12 mouse cellular contexts compared by ENCODE assay signal in the genomic region with DNA sequence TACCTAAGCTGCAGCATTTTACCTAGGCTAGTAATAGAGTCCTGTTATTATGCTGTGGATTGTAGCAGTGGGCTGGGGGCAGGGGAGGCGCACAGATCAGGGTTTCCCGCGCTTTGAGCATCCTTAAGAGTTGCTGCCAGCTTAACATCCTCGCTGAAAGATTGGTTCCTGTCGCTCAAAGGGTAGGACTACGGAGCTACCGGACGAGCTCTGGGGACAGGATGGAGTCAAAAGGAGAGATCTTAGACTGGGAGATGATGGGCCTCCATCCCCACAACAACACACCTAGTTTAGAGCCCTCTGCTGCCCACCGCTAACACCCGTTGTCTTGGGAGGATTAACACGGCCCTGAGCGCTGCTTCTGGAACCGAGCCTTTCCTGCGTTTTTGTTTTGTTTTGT.
DNase-seq lines count a peak whose midpoint lies in the region; ATAC-seq and TF ChIP-seq lines count a peak whose summit lies in the region.
"Had no signal": no experiment of that assay in that cellular context is flagged by ENCODE, and none has a peak within 500 bp of the region (broad histone marks: within the 10 kb centered on the region; RNA-seq: fewer than 3 reads in every experiment).

No protein-coding gene starts in this region.

- H3K4me3 ChIP-seq in cortical plate, adult 2 months (ENCODE audit: insufficient read depth, low read length): peak overlapping the region; percentile 97
- peak overlapping the region; percentile 57 for H3K4me3 ChIP-seq in forebrain, postnatal 0 days (ENCODE audit: low read depth, low read length)
- H3K4me3 ChIP-seq in midbrain, embryonic 16.5 days (ENCODE audit: low read depth, low read length): peak overlapping the region; percentile 69
- H3K4me3 ChIP-seq: heart, embryonic 15.5 days; liver, embryonic 12.5 days; myocyte had no signal

- peak overlapping the region; percentile 96 for H3K9ac ChIP-seq in forebrain, postnatal 0 days
- peak overlapping the region; percentile 96 for H3K9ac ChIP-seq in midbrain, embryonic 16.5 days (ENCODE audit: low read depth, low read length)
- H3K9ac ChIP-seq: heart, embryonic 15.5 days; liver, embryonic 12.5 days had no signal

- no peaks in the 10 kb centered on the region; the same call in 1 of the 2 replicates for H3K36me3 ChIP-seq in forebrain, postnatal 0 days (ENCODE audit: insufficient read depth)
- H3K36me3 ChIP-seq in midbrain, embryonic 16.5 days (ENCODE audit: control insufficient read depth, insufficient read depth, low read length): peaks cover under 1% of the 10 kb centered on the region; the same call in 1 of the 2 replicates
- H3K36me3 ChIP-seq: heart, embryonic 15.5 days; liver, embryonic 12.5 days had no signal

- ATAC-seq in forebrain, postnatal 0 days: peak; percentile 14; the same call in 1 of the 2 replicates
- no peak for ATAC-seq in midbrain, embryonic 16.5 days
- ATAC-seq in activated CD4-positive, CD25-positive, alpha-beta regulatory T cell, adult 4 months: no peak
- ATAC-seq: liver, embryonic 12.5 days had no signal

- no peaks in the 10 kb centered on the region for H3K9me3 ChIP-seq in forebrain, postnatal 0 days (ENCODE audit: low read length)
- no peaks in the 10 kb centered on the region for H3K9me3 ChIP-seq in midbrain, embryonic 16.5 days (replicated peaks; ENCODE audit: control insufficient read depth, low read length, poor library complexity, severe bottlenecking)
- H3K9me3 ChIP-seq: heart, embryonic 15.5 days; liver, embryonic 12.5 days had no signal

- 2% methylated on average over 14 of the region's 14 CpGs for WGBS in forebrain, postnatal 0 days
- WGBS in midbrain, embryonic 16.5 days: 0% methylated on average over 14 of the region's 14 CpGs

- H3K27ac ChIP-seq in cortical plate, adult 2 months (ENCODE audit: insufficient read depth, low read length): peak overlapping the region; percentile 89
- H3K27ac ChIP-seq in forebrain, postnatal 0 days (ENCODE audit: low read depth, low read length): peak overlapping the region; percentile 99
- peak overlapping the region; percentile 100 for H3K27ac ChIP-seq in midbrain, embryonic 16.5 days (ENCODE audit: low read length)
- H3K27ac ChIP-seq: heart, embryonic 15.5 days; liver, embryonic 12.5 days had no signal

- no peak for TF ChIP-seq CTCF in cortical plate, adult 2 months (IDR thresholded peaks at IDR 0.05; ENCODE audit: extremely low read depth, insufficient read depth, low read length)
- TF ChIP-seq CTCF in forebrain, postnatal 0 days (IDR thresholded peaks at IDR 0.05; ENCODE audit: low read depth): no peak

- 0 out of 2 replicates have a peak, but pooled peaks have one; percentile 16 for TF ChIP-seq POLR2A in cortical plate, adult 2 months (IDR thresholded peaks at IDR 0.05; ENCODE audit: extremely low read depth, insufficient read depth, low read length)

- no peaks in the 10 kb centered on the region for H3K27me3 ChIP-seq in forebrain, postnatal 0 days (ENCODE audit: insufficient read depth, low read length)
- no peaks in the 10 kb centered on the region for H3K27me3 ChIP-seq in midbrain, embryonic 16.5 days (ENCODE audit: control insufficient read depth, insufficient read depth, low read depth, low read length)

- H3K4me2 ChIP-seq in forebrain, postnatal 0 days (ENCODE audit: low read depth): peak overlapping the region; percentile 99
- H3K4me2 ChIP-seq in midbrain, embryonic 16.5 days (ENCODE audit: low read length): peak overlapping the region; percentile 100
- H3K4me2 ChIP-seq: heart, embryonic 15.5 days; liver, embryonic 12.5 days had no signal

- intact Hi-C loops in left cerebral cortex, postnatal 14 days (cut with DNase I): no loop called here

- H3K4me1 ChIP-seq in cortical plate, adult 2 months (ENCODE audit: control insufficient read depth, insufficient read depth, low read length): peaks cover 5% of the 10 kb centered on the region
- H3K4me1 ChIP-seq in forebrain, postnatal 0 days (ENCODE audit: insufficient read depth): peaks cover 15% of the 10 kb centered on the region; the same call in 1 of the 2 replicates
- peaks cover 12% of the 10 kb centered on the region; the same call in 1 of the 2 replicates for H3K4me1 ChIP-seq in midbrain, embryonic 16.5 days (ENCODE audit: control insufficient read depth, insufficient read depth, low read length)

- peak; percentile 12 for DNase-seq in ZHBTc4 (ENCODE audit: low read depth, low spot score)
- DNase-seq in forebrain, postnatal 0 days: peak; percentile 80
- no peak for DNase-seq in gastrocnemius, postnatal 25 days
- no peak for DNase-seq in left cerebral cortex, postnatal 14 days (ENCODE audit: low spot score in 2 of 2)
- DNase-seq in urinary bladder, postnatal 36 days (ENCODE audit: low spot score in 2 of 2): no peak
- DNase-seq: kidney, postnatal 25 days had no signal

Comparison
In these comparisons a context has a peak if more than half of its experiments do, and no peak if none do; other contexts are left out.
1. DNase-seq: peak in ZHBTc4 (single experiment) and forebrain, postnatal 0 days (single experiment); none in gastrocnemius, postnatal 25 days (single experiment), left cerebral cortex, postnatal 14 days (0 of 2) and urinary bladder, postnatal 36 days (0 of 2).
2. Peak in every context shown above with its lines, with median percentiles within 50 percentile points of each other: H3K27ac ChIP-seq and H3K4me3 ChIP-seq.